Mouse (Mus musculus) hindbrain, embryonic 10.5 days (tissue): ENCODE data around the gene Mycbp. TPM values are rescaled to one million over a fixed set of nuclear protein-coding genes. Genes with fewer than 3 reads are reported as not detected.
A peak's percentile ranks its signal among the peaks of the same experiment; 100 is the strongest.
"Not testable (repeated sequence)": the region's sequence is repeated elsewhere in the genome, so short reads cannot be mapped to it uniquely, and the experiment has no call there.

Experiments
- DNase-seq: peaks from one replicate; pipeline ENCODE4 v3.0.0-alpha.2; 2017; ENCODE audit warnings: low spot score
- H3K27ac ChIP-seq: fragments of 300-500 bp; sonication (generic); 2 replicates; pipeline ENCODE4 v1.5.1; 2016; ENCODE audit warnings: mild to moderate bottlenecking, moderate library complexity
- H3K27me3 ChIP-seq: fragments of 300-500 bp; sonication (generic); 2 replicates; pipeline ENCODE4 v1.6.1; 2016; ENCODE audit warnings: mild to moderate bottlenecking; ENCODE audit not compliant: poor library complexity, insufficient read depth, severe bottlenecking
- H3K36me3 ChIP-seq: fragments of 300-500 bp; sonication (generic); 2 replicates; pipeline ENCODE4 v1.6.1; 2016; ENCODE audit warnings: mild to moderate bottlenecking, moderate library complexity
- H3K4me1 ChIP-seq: fragments of 300-500 bp; sonication (generic); replicated peaks from 2 replicates; pipeline ENCODE4 v1.6.1; 2016; ENCODE audit warnings: mild to moderate bottlenecking
- H3K4me3 ChIP-seq: fragments of 300-500 bp; sonication (generic); 2 replicates; pipeline ENCODE4 v1.5.1; 2016; ENCODE audit warnings: mild to moderate bottlenecking, moderate library complexity
- H3K9me3 ChIP-seq: fragments of 300-500 bp; sonication (generic); 2 replicates; pipeline ENCODE4 v1.6.1; 2016; ENCODE audit warnings: mild to moderate bottlenecking, moderate library complexity
- WGBS: fragments of 180-500 bp; shearing (Covaris S2); methylation state at CpG from one replicate; pipeline ENCODE4 v1.1.7; 2016; 5-methylcytosine and 5-hydroxymethylcytosine counted together
- polyA plus RNA-seq: library from polyadenylated mRNA; unstranded; fragments of >200 nt; fragmentation: Nextera tagmentation; extraction: Ambion mirVana; gene quantifications from 2 replicates; pipeline ENCODE4 v1.2.1, GENCODE M21; 2016

Mycbp gene
- polyA plus RNA-seq, 1 experiment from 2014 or later: 56.1 TPM

- 2% methylated on average over 49 of the region's 49 CpGs for WGBS
- Histone ChIP-seq H3K27ac (peak within 1 kb of the TSS; percentile 96), H3K9me3 (no peaks in the 10 kb centered on the region), H3K27me3 (no peaks in the 10 kb centered on the region), H3K4me1 (peaks cover 26% of the 10 kb centered on the region), H3K36me3 (peaks cover 45% of the 10 kb centered on the region), H3K4me3 (peak within 1 kb of the TSS; percentile 94)
- peak; percentile 99 for DNase-seq
These were observed 12.3 kb downstream of the Mycbp start, which contains the start of gene Rragc for GRCm38 (mm10) chr4:123916748-123917547. TSS of gene Rragc (plus strand) at chr4:123917446.

- no peak for DNase-seq
- Histone ChIP-seq H3K27ac (peak within 1 kb of the TSS; percentile 96), H3K9me3 (no peaks in the 10 kb centered on the region), H3K27me3 (no peaks in the 10 kb centered on the region), H3K36me3 (peaks cover 45% of the 10 kb centered on the region), H3K4me1 (peaks cover 26% of the 10 kb centered on the region), H3K4me3 (peak within 1 kb of the TSS; percentile 94)
- under 1% methylated on average over 59 of the region's 63 CpGs for WGBS
These were observed 13.0 kb downstream of the Mycbp start, which contains the start of gene 4930535I16Rik for GRCm38 (mm10) chr4:123917548-123918140. TSS of gene 4930535I16Rik (minus strand) at chr4:123918022.

GRCm38 (mm10) chr4:123918851-123919250 lies 14.2 kb downstream of the Mycbp start:
- Histone ChIP-seq H3K27me3 (no peaks in the 10 kb centered on the region), H3K36me3 (peaks cover 45% of the 10 kb centered on the region), H3K4me3 (peak overlapping the region; percentile 94), H3K27ac (no peak overlapping the region), H3K9me3 (no peaks in the 10 kb centered on the region), H3K4me1 (peaks cover 26% of the 10 kb centered on the region)
- no peak for DNase-seq
- 60% methylated on average over 2 of the region's 2 CpGs for WGBS

- Histone ChIP-seq H3K27ac (no peak overlapping the region), H3K9me3 (no peaks in the 10 kb centered on the region), H3K4me1 (peaks cover 21% of the 10 kb centered on the region), H3K4me3 (no peak overlapping the region), H3K36me3 (peaks cover 61% of the 10 kb centered on the region), H3K27me3 (no peaks in the 10 kb centered on the region)
- WGBS: 94% methylated on average over 4 of the region's 4 CpGs
- no peak for DNase-seq
These were observed 16.5 kb downstream of the Mycbp start for GRCm38 (mm10) chr4:123921055-123921565.

GRCm38 (mm10) chr4:123927961-123928360 lies 23.3 kb downstream of the Mycbp start:
- Histone ChIP-seq H3K9me3 (no peaks in the 10 kb centered on the region), H3K4me1 (no peaks in the 10 kb centered on the region), H3K4me3 (no peak overlapping the region), H3K27me3 (no peaks in the 10 kb centered on the region), H3K27ac (no peak overlapping the region), H3K36me3 (peaks cover 98% of the 10 kb centered on the region)
- DNase-seq: no peak

GRCm38 (mm10) chr4:123929994-123930393 lies 25.4 kb downstream of the Mycbp start:
- no peak overlapping the region for H3K27ac ChIP-seq
- no peaks in the 10 kb centered on the region for H3K4me1 ChIP-seq
- H3K4me3 ChIP-seq: no peak overlapping the region
- no peak for DNase-seq
- peaks cover 96% of the 10 kb centered on the region for H3K36me3 ChIP-seq
- H3K9me3 ChIP-seq: no peaks in the 10 kb centered on the region
- no peaks in the 10 kb centered on the region for H3K27me3 ChIP-seq
- WGBS: 94% methylated on average over 4 of the region's 4 CpGs

- H3K4me3 ChIP-seq: no peak overlapping the region
- no peaks in the 10 kb centered on the region for H3K27me3 ChIP-seq
- no peaks in the 10 kb centered on the region for H3K9me3 ChIP-seq
- peaks cover 80% of the 10 kb centered on the region for H3K36me3 ChIP-seq
- H3K4me1 ChIP-seq: no peaks in the 10 kb centered on the region
- WGBS: 94% methylated on average over 4 of the region's 4 CpGs
- H3K27ac ChIP-seq: no peak overlapping the region
- DNase-seq: no peak
These were observed 29.7 kb downstream of the Mycbp start for GRCm38 (mm10) chr4:123934306-123934705.

GRCm38 (mm10) chr4:123936059-123936458 lies 31.4 kb downstream of the Mycbp start:
- Histone ChIP-seq H3K36me3 (peaks cover 63% of the 10 kb centered on the region), H3K27ac (no peak overlapping the region), H3K4me3 (no peak overlapping the region), H3K9me3 (no peaks in the 10 kb centered on the region), H3K4me1 (no peaks in the 10 kb centered on the region), H3K27me3 (no peaks in the 10 kb centered on the region)
- 91% methylated on average over 7 of the region's 7 CpGs for WGBS
- no peak for DNase-seq

GRCm38 (mm10) chr4:123939838-123940237 lies 35.2 kb downstream of the Mycbp start:
- DNase-seq: peak; percentile 77
- Histone ChIP-seq H3K9me3 (no peaks in the 10 kb centered on the region), H3K27me3 (no peaks in the 10 kb centered on the region), H3K4me1 (no peaks in the 10 kb centered on the region), H3K4me3 (no peak overlapping the region), H3K36me3 (peaks cover 27% of the 10 kb centered on the region), H3K27ac (no peak overlapping the region)
- 2% methylated on average over 4 of the region's 4 CpGs for WGBS

- H3K27ac ChIP-seq, H3K27me3 ChIP-seq, DNase-seq, H3K9me3 ChIP-seq, H3K4me1 ChIP-seq, H3K4me3 ChIP-seq: not testable (repeated sequence)
- peaks cover 17% of the 10 kb centered on the region for H3K36me3 ChIP-seq
- 84% methylated on average over 7 of the region's 7 CpGs for WGBS
These were observed 36.2 kb downstream of the Mycbp start for GRCm38 (mm10) chr4:123940878-123941277.

GRCm38 (mm10) chr4:123946701-123947100 lies 42.1 kb downstream of the Mycbp start:
- 92% methylated on average over 4 of the region's 4 CpGs for WGBS
- peaks cover 2% of the 10 kb centered on the region; the same call in 1 of the 2 replicates for H3K27me3 ChIP-seq
- no peak for DNase-seq
- H3K27ac ChIP-seq: no peak overlapping the region
- H3K9me3 ChIP-seq: no peaks in the 10 kb centered on the region
- H3K4me1 ChIP-seq: peaks cover 5% of the 10 kb centered on the region; the same call in 1 of the 2 replicates
- no peak overlapping the region for H3K4me3 ChIP-seq
- H3K36me3 ChIP-seq: no peaks in the 10 kb centered on the region

- no peak for DNase-seq
- H3K9me3 ChIP-seq: no peaks in the 10 kb centered on the region
- peaks cover 2% of the 10 kb centered on the region; the same call in 1 of the 2 replicates for H3K27me3 ChIP-seq
- 67% methylated on average over 5 of the region's 5 CpGs for WGBS
- H3K27ac ChIP-seq: no peak overlapping the region
- H3K4me1 ChIP-seq: peaks cover 8% of the 10 kb centered on the region
- no peaks in the 10 kb centered on the region for H3K36me3 ChIP-seq
- H3K4me3 ChIP-seq: no peak overlapping the region
These were observed 42.5 kb downstream of the Mycbp start for GRCm38 (mm10) chr4:123947149-123947548.

- Histone ChIP-seq H3K4me3 (no peak overlapping the region), H3K27me3 (peaks cover 2% of the 10 kb centered on the region; the same call in 1 of the 2 replicates), H3K4me1 (peaks cover 22% of the 10 kb centered on the region), H3K9me3 (no peaks in the 10 kb centered on the region), H3K27ac (no peak overlapping the region), H3K36me3 (no peaks in the 10 kb centered on the region)
- 90% methylated on average over 6 of the region's 6 CpGs for WGBS
- no peak for DNase-seq
These were observed 44.3 kb downstream of the Mycbp start for GRCm38 (mm10) chr4:123948901-123949300.
